Mouse (Mus musculus) kidney, postnatal 0 days (tissue): Measurements from ENCODE around the gene Ormdl1. TPM values are rescaled to one million over a fixed set of nuclear protein-coding genes. Genes with fewer than 3 reads are reported as not detected.
"Not testable (repeated sequence)": the region's sequence is repeated elsewhere in the genome, so short reads cannot be mapped to it uniquely, and the experiment has no call there.

ENCODE experiments used
- ATAC-seq: fragments of 200-750 bp; cut with Nextera tagmentation; replicated peaks from 2 replicates; pipeline ENCODE4 v1.8.0; 2017; ENCODE audit warnings: low read depth, moderate number of reproducible peaks, moderate TSS enrichment, moderate library complexity; ENCODE audit not compliant: low FRiP score
- DNase-seq: peaks from one replicate; pipeline ENCODE4 v3.0.0-alpha.2; 2016; ENCODE audit warnings: low spot score
- H3K27ac ChIP-seq: fragments of 300-500 bp; sonication (generic); 2 replicates; pipeline ENCODE4 v1.5.1; 2014; ENCODE audit warnings: mild to moderate bottlenecking
- H3K27me3 ChIP-seq: fragments of 300-500 bp; sonication (generic); 2 replicates; pipeline ENCODE4 v1.6.1; 2014; ENCODE audit warnings: low read length, mixed read lengths; ENCODE audit not compliant: insufficient read depth
- H3K36me3 ChIP-seq: fragments of 300-500 bp; sonication (generic); 2 replicates; pipeline ENCODE4 v1.6.1; 2014; ENCODE audit warnings: low read length, mixed read lengths; ENCODE audit not compliant: insufficient read depth
- H3K4me1 ChIP-seq: fragments of 300-500 bp; sonication (generic); replicated peaks from 2 replicates; pipeline ENCODE4 v1.6.1; 2014; ENCODE audit warnings: antibody characterized with exemption, low read length, mixed read lengths; ENCODE audit not compliant: insufficient read depth
- H3K4me2 ChIP-seq: fragments of 300-500 bp; sonication (generic); 2 replicates; pipeline ENCODE4 v1.6.1; 2014; ENCODE audit warnings: mild to moderate bottlenecking, low read length, moderate library complexity, mixed read lengths
- H3K4me3 ChIP-seq: fragments of 300-500 bp; sonication (generic); replicated peaks from 2 replicates; pipeline ENCODE4 v1.5.1; 2014; ENCODE audit warnings: low read depth, low read length
- H3K9ac ChIP-seq: fragments of 300-500 bp; sonication (generic); 2 replicates; pipeline ENCODE4 v1.6.1; 2014; ENCODE audit warnings: low read depth, low read length
- H3K9me3 ChIP-seq: fragments of 300-500 bp; sonication (generic); replicated peaks from 2 replicates; pipeline ENCODE4 v1.6.1; 2016; ENCODE audit warnings: low read length, inconsistent platforms, mixed read lengths
- CTCF ChIP-seq: IDR thresholded peaks from 2 replicates; pipeline ENCODE4 v1.5.1; 2016; ENCODE audit warnings: antibody characterized with exemption, low read depth, mild to moderate bottlenecking, moderate library complexity
- WGBS: fragments of 180-500 bp; shearing (Covaris S2); extraction: QIAGEN DNeasy Blood & Tissue Kit; methylation state at CpG from one replicate; pipeline ENCODE4 v1.1.7; 2014; 5-methylcytosine and 5-hydroxymethylcytosine counted together
- polyA plus RNA-seq: library from polyadenylated mRNA; unstranded; fragments of >200 nt; fragmentation: Nextera tagmentation; extraction: Ambion mirVana; gene quantifications from 2 replicates; pipeline ENCODE4 v1.2.1, GENCODE M21; 2015

The Ormdl1 gene
- polyA plus RNA-seq, 1 experiment from 2014 or later = 38.3 TPM

DNA sequence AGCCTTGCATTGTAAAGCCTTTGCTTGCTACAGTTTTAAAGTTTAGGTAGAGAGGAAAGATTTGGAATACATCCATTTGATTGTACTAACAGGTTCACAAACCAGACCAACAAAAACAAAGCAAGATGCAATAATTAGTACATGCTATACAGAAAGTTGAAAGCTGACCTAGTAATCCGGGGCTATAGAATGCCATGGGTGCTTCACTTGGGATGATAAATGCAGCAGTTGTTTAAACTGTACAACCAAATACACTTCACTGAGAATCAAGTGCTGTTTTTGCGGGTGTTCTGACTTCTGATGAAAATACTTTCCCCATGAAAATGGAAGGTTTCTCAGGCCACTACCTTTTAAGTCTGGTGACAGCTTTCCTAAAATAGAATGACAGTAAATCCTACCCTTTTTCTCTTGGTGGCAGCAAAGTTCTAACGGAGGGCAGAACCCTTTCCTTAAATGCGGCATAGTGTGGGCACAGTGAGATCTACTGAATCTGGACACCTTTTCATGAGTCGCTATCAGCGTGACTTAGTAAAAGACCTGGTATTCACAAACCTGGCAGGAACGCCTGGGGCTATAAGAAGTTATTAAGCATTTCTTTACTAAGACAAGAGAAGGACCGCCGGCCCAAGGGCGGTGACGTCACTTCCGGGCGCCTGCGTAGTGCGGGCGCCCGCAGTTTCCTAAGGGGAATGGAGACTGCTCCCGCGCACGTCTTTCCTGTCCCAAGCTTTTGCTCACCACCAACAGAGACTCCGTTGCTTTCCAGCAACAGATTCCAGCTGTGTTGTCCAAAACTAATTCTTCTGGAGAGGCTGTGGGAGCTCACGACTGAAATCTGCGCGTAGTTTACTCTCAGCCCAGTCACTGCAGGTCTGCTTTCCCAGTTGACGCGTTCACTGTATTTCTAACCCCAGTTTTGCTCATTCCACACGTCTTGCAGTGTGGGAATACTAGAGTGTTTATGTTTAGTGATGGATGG is 16.4 kb downstream of the Ormdl1 start, which contains the start of gene Osgepl1:
TSS of gene Osgepl1 (plus strand) at position 636 of the 979 bp plus-strand sequence.
- peak within 1 kb of the TSS; percentile 87 for H3K27ac ChIP-seq
- DNase-seq (peak; percentile 91), ATAC-seq (peak; percentile 97)
- 2% methylated on average over 27 of the region's 27 CpGs for WGBS
- no peaks in the 10 kb centered on the region for H3K27me3 ChIP-seq
- H3K36me3 ChIP-seq = no peaks in the 10 kb centered on the region
- TF ChIP-seq CTCF = peak; percentile 39
- H3K4me2 ChIP-seq = peak within 1 kb of the TSS; percentile 69
- no peaks in the 10 kb centered on the region for H3K9me3 ChIP-seq
- peak within 1 kb of the TSS; percentile 77 for H3K9ac ChIP-seq
- no peaks in the 10 kb centered on the region for H3K4me1 ChIP-seq
- H3K4me3 ChIP-seq = peak within 1 kb of the TSS; percentile 59

DNA sequence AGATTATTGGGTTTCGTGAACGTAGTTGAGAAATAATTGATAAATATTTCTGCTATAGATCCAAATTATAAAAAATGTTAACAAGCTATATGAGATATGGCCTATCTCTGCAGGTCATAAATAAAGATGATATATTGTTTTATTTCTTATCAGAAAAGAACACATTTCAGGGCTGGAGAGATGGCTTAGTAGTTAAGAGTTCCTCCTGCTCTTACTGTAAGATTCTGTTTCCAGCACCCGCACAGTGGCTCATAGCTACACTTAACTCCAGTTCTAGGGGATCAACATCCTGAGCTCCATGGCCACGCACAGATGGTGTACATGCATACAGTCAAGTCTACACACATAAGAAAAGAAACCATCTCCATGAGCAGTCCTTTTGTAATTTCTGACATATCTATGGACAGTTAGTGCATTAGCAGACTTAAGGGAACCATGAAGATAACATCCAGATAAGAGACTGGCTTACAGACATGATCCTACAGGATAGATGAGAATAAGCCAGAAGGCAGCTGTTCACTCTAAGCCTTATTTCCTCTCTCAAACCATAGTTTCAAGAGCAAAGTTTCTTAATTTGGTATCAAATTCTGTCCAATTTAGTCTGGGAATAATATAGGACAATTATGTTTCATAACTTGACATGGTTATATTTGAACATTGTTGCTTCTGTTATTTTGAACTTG is 24.9 kb downstream of the Ormdl1 start:
- Histone ChIP-seq H3K36me3 (no peaks in the 10 kb centered on the region), H3K4me3 (no peak overlapping the region), H3K4me2 (no peak overlapping the region), H3K27ac (no peak overlapping the region), H3K9ac (no peak overlapping the region), H3K4me1 (no peaks in the 10 kb centered on the region), H3K27me3 (no peaks in the 10 kb centered on the region), H3K9me3 (no peaks in the 10 kb centered on the region)
- no peak for TF ChIP-seq CTCF
- ATAC-seq (no peak), DNase-seq (no peak)
- 95% methylated on average over 4 of the region's 4 CpGs for WGBS

DNA sequence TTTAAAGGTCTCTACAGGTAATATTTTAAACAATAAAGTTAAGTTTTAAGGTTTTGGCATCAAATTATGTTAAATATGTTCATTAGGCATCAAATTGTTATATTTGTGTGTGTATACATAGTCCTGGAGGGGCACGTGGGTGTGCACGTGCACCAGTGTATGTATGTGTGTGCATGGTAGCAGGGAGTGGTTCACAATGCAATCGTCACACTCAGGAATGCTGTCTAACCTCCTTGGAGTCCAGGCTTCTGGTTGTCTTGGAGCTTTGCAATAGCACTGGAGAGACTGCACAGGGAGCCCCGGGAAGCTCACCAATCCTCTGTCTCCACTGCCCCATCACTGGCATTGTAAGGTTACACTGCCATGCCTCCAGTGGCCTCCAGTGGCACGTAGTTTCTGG is 26.4 kb downstream of the Ormdl1 start:
- WGBS = 93% methylated on average over 5 of the region's 5 CpGs
- H3K4me1 ChIP-seq = no peaks in the 10 kb centered on the region
- ATAC-seq (no peak), DNase-seq (no peak)
- no peaks in the 10 kb centered on the region for H3K36me3 ChIP-seq
- H3K27ac ChIP-seq = no peak overlapping the region
- no peaks in the 10 kb centered on the region for H3K9me3 ChIP-seq
- H3K27me3 ChIP-seq = no peaks in the 10 kb centered on the region
- H3K4me3 ChIP-seq = no peak overlapping the region
- no peak overlapping the region for H3K4me2 ChIP-seq
- no peak for TF ChIP-seq CTCF
- no peak overlapping the region for H3K9ac ChIP-seq

GRCm38 (mm10) chr1:53324277-53324676 is 27.4 kb downstream of the Ormdl1 start:
- 92% methylated on average over 1 of the region's 1 CpGs for WGBS

GRCm38 (mm10) chr1:53324827-53325494 is 28.1 kb downstream of the Ormdl1 start:
- 94% methylated on average over 5 of the region's 5 CpGs for WGBS

More at GRCm38 (mm10) chr1:53324277-53324676, 27.4 kb downstream of the Ormdl1 start:
- no peak overlapping the region for H3K4me3 ChIP-seq
- no peaks in the 10 kb centered on the region for H3K9me3 ChIP-seq
- TF ChIP-seq CTCF = no peak
- H3K9ac ChIP-seq = no peak overlapping the region
- H3K4me2 ChIP-seq = no peak overlapping the region
- H3K27me3 ChIP-seq = no peaks in the 10 kb centered on the region
- H3K36me3 ChIP-seq = no peaks in the 10 kb centered on the region
- no peak overlapping the region for H3K27ac ChIP-seq
- no peak for ATAC-seq
- no peak for DNase-seq
- no peaks in the 10 kb centered on the region for H3K4me1 ChIP-seq

DNA sequence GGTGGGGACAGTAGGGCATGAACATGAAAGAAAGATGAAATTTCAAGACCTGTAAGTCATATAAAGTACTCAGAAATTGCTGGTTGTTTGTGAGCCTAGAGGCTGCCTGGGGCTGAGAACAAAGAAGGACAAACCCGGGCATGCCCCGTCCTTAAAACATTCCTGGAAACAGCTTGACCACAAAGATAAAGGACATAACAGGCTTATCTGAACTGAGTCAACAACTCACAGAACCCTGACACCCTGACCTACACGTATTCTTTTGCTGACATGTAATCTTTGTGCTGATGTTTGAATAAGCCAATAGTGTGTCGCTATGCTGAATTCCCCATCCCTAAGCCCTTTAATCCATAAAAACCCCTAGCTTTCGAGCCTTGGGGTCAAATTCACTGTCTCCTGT is 36.6 kb downstream of the Ormdl1 start:
- not testable (repeated sequence) for H3K4me3 ChIP-seq, H3K9me3 ChIP-seq, DNase-seq, H3K9ac ChIP-seq, H3K4me2 ChIP-seq, ATAC-seq, H3K36me3 ChIP-seq, H3K27ac ChIP-seq, H3K4me1 ChIP-seq, H3K27me3 ChIP-seq
- 76% methylated on average over 5 of the region's 5 CpGs for WGBS

More at GRCm38 (mm10) chr1:53324827-53325494, 28.1 kb downstream of the Ormdl1 start:
- Histone ChIP-seq H3K4me1 (no peaks in the 10 kb centered on the region), H3K9ac (no peak overlapping the region), H3K9me3 (no peaks in the 10 kb centered on the region), H3K27me3 (no peaks in the 10 kb centered on the region), H3K36me3 (no peaks in the 10 kb centered on the region), H3K27ac (no peak overlapping the region), H3K4me3 (no peak overlapping the region), H3K4me2 (no peak overlapping the region)
- DNase-seq (no peak), ATAC-seq (no peak)
- no peak for TF ChIP-seq CTCF
